Mouse (Mus musculus) T-cell, adult 66 days (primary cell): ENCODE results near the gene Pxk. TPM values are rescaled to one million over a fixed set of nuclear protein-coding genes. Genes with fewer than 3 reads are reported as not detected.

Experiments
- total RNA-seq, 2 experiments: library from RNA; stranded (reverse); gene quantifications; 3 replicates in 1 of 2; 4 replicates in 1 of 2; pipeline ENCODE4 v1.2.4; 2023

Gene Pxk
- 10 to 100 TPM; 54.1 to 55.1 TPM for total RNA-seq

DNA sequence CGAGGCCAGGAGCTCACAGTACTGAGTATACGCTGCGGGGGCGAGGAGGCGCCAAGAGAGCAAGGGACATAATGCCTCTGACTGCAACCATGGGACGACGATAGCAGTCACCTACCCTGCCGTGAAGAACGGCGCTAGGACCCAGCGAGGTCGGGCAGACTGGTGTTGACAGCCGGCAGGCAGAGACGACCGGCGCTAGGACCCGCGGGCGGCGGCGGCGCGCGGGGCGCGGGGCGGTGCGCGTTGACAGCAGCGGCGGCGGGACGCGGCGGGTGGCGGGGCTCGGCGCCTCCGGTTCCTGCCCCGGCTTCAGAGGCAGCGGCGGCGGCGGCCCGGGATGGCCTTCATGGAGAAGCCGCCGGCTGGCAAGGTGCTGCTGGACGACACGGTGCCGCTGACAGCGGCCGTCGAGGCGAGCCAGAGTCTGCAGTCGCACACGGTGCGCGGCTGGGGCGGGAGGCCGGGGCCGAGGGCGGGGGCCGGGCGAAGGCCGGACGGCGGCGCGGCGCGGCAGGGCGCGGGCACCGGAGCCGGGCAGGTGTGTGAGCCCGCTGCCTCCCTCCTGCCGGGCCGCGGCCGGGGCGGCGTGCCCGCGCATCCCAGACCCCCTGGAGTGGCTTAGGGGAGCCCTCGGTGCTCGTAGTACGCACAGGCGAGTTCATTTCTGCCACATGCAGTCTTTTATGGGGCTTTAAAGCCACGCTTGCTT is at the start of gene Pxk:
Gene Pxk, plus strand, starts transcription at position 234 of the 709 bp plus-strand sequence.

GRCm38 (mm10) chr14:8080165-8080679 is 17.8 kb upstream of the Pxk start, which contains the start of gene Rpp14:
Rpp14 (plus strand) TSS chr14:8080367.

DNA sequence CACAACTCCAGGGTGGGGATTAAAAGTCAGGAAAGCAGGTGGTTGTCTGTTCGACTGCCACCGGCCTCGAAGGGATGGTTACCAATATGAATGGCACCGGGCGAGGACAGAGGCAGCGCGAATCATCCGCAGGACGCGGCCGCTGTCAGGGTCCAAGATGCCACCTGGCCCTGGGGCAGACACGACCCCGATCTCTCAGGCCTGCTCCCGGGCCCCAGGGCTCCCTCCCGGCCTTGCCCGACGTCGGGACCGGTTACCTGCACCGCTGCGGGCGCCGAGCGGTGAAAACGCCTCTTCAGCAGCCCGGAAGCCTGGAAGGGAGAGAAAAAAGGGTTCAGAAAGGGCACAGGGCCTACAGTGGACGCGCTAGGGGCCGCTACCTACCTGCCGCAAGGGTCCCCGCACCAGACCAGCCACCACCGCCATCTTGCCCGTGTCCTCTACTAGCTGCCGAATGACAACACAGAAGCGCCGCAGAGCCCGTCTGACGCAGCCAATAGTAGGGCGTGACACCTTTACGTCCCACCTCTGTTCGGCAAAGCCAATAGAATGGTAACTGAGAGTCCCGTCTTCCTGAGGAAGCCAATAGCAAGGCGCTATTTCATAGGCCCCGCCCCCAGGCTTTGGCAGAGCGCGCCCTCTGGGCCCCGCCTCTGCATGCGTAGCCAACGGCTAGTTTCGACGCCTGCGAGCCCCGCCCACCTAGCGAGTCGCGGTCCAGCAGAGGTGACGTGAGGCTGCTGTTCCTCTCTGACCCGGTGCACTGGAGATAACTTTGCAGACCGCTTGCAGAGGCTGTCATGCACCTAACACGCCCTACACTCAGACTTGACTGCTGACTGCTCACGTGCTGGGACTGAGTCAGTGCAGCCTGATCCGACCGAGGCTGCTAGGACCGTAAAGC is 74.7 kb downstream of the Pxk start, which contains the start of gene Pdhb:
Gene Pdhb, minus strand, starts transcription at position 519 of the 904 bp plus-strand sequence.

GRCm38 (mm10) chr14:8213803-8214224 is 115.8 kb downstream of the Pxk start, which contains the start of gene Kctd6:
Kctd6 (plus strand) TSS chr14:8214140.

Other genes starting within 250 kb of the Pxk start
- gene Gm45521, start 140.9 kb upstream of the Pxk start, total RNA-seq: not detected
- 1 to 10 TPM in 1 of 2 experiments, under 1 TPM in 1; 0.86 to 2.1 TPM for gene Dnase1l3, start 103.6 kb upstream of the Pxk start, total RNA-seq
- gene Abhd6, start 95.3 kb upstream of the Pxk start, total RNA-seq: 10 to 100 TPM; 12.2 to 14.4 TPM
- 10 to 100 TPM; 11.6 to 13.8 TPM for gene Rpp14, start 17.8 kb upstream of the Pxk start, total RNA-seq
- gene Pdhb, start 74.8 kb downstream of the Pxk start, total RNA-seq: 100 to 1,000 TPM; 124 to 150 TPM
- gene Kctd6, start 115.9 kb downstream of the Pxk start, total RNA-seq: 10 to 100 TPM; 11.2 to 13.1 TPM
- gene Acox2, start 161.1 kb downstream of the Pxk start, total RNA-seq: not detected
- not detected for gene Fam107a, start 219.8 kb downstream of the Pxk start, total RNA-seq